Mouse (Mus musculus): ENCODE data around the gene Naglu.

The Naglu gene

GRCm38 (mm10) chr11:101058726-101059125, 11.1 kb upstream of the Naglu start:
- peak; percentile 22 for DNase-seq

- DNase-seq: no peak
Measured at GRCm38 (mm10) chr11:101059473-101059872, 10.3 kb upstream of the Naglu start.

GRCm38 (mm10) chr11:101060126-101060525, 9.7 kb upstream of the Naglu start:
- peak; percentile 53 for DNase-seq

GRCm38 (mm10) chr11:101061049-101061448, 8.8 kb upstream of the Naglu start:
- DNase-seq: no peak

- peak; percentile 35 for DNase-seq
Measured at GRCm38 (mm10) chr11:101062165-101062884, 7.5 kb upstream of the Naglu start.

GRCm38 (mm10) chr11:101062971-101063675, 6.7 kb upstream of the Naglu start:
- peak; percentile 36 for DNase-seq

- DNase-seq: peak; percentile 36
Measured at GRCm38 (mm10) chr11:101063676-101064327, 6.0 kb upstream of the Naglu start.

GRCm38 (mm10) chr11:101064462-101064861, 5.3 kb upstream of the Naglu start:
- DNase-seq: no peak

- peak; percentile 4 for DNase-seq
Measured at GRCm38 (mm10) chr11:101065002-101065401, 4.8 kb upstream of the Naglu start.

- DNase-seq: peak; percentile 94
Measured at GRCm38 (mm10) chr11:101066549-101067412, 3.0 kb upstream of the Naglu start.

- no peak for DNase-seq
Measured at GRCm38 (mm10) chr11:101070189-101070527, 346 bp downstream of the Naglu start.

GRCm38 (mm10) chr11:101070987-101071386, 1.2 kb downstream of the Naglu start:
- no peak for DNase-seq

GRCm38 (mm10) chr11:101071810-101072428, 2.1 kb downstream of the Naglu start:
- DNase-seq: no peak

- no peak for DNase-seq
Measured at GRCm38 (mm10) chr11:101078121-101078520, 8.3 kb downstream of the Naglu start, which contains the start of gene Hsd17b1. Gene Hsd17b1 (plus strand): TSS chr11:101078411.

- no peak for DNase-seq
Measured at GRCm38 (mm10) chr11:101079746-101080145, 9.9 kb downstream of the Naglu start.

- DNase-seq: peak; percentile 68
Measured at GRCm38 (mm10) chr11:101080421-101080820, 10.6 kb downstream of the Naglu start.

- DNase-seq: peak; percentile 50
Measured at GRCm38 (mm10) chr11:101081659-101082058, 11.8 kb downstream of the Naglu start.

GRCm38 (mm10) chr11:101082208-101083082, 12.6 kb downstream of the Naglu start, which contains the start of gene Coasy:
Gene Coasy (plus strand): TSS chr11:101082565.
- peak; percentile 88 for DNase-seq

GRCm38 (mm10) chr11:101083083-101083697, 13.4 kb downstream of the Naglu start:
- DNase-seq: peak; percentile 86

GRCm38 (mm10) chr11:101084246-101084645, 14.4 kb downstream of the Naglu start:
- DNase-seq: peak; percentile 29

GRCm38 (mm10) chr11:101084811-101085210, 15.0 kb downstream of the Naglu start:
- DNase-seq: peak; percentile 23

All from kidney, adult 9 months (tissue).